Mouse (Mus musculus) small intestine, adult 2 months (tissue): ENCODE data around the gene Espnl. TPM values are rescaled to one million over a fixed set of nuclear protein-coding genes. Genes with fewer than 3 reads are reported as not detected.

ENCODE experiments used
- H3K27ac ChIP-seq: fragments of 200-500 bp; 2 replicates; pipeline ENCODE4 v1.5.1; 2012; ENCODE audit warnings: low read depth, low read length, control low read depth, inconsistent platforms; ENCODE audit not compliant: insufficient read depth
- H3K27me3 ChIP-seq: fragments of 200-500 bp; 2 replicates; pipeline ENCODE4 v1.6.1; 2012; ENCODE audit warnings: mild to moderate bottlenecking, moderate library complexity, low read length, inconsistent platforms; ENCODE audit not compliant: control insufficient read depth, insufficient read depth
- H3K36me3 ChIP-seq: fragments of 200-500 bp; 2 replicates; pipeline ENCODE4 v1.6.1; 2012; ENCODE audit warnings: mild to moderate bottlenecking, low read length, control low read depth, inconsistent platforms; ENCODE audit not compliant: control insufficient read depth, insufficient read depth
- H3K4me1 ChIP-seq: fragments of 200-500 bp; 2 replicates; pipeline ENCODE4 v1.6.1; 2012; ENCODE audit warnings: low read length, inconsistent platforms, mixed read lengths; ENCODE audit not compliant: control insufficient read depth, insufficient read depth, insufficient read length
- H3K4me3 ChIP-seq: fragments of 200-500 bp; 2 replicates; pipeline ENCODE4 v1.5.1; 2012; ENCODE audit warnings: low read depth, mild to moderate bottlenecking, control low read depth, inconsistent platforms, low read length, moderate library complexity
- CTCF ChIP-seq: fragments of 200-500 bp; IDR thresholded peaks from 2 replicates; pipeline ENCODE4 v1.5.1; 2012; ENCODE audit warnings: low read depth, mild to moderate bottlenecking, control low read depth, inconsistent platforms, low read length, moderate library complexity, mixed read lengths; ENCODE audit not compliant: insufficient replicate concordance, insufficient read length; ENCODE audit errors: extremely low read depth
- POLR2A ChIP-seq: fragments of 200-500 bp; IDR thresholded peaks from 2 replicates; pipeline ENCODE4 v1.6.1; 2012; ENCODE audit warnings: low read depth, mild to moderate bottlenecking, control low read depth, inconsistent platforms, low read length, moderate library complexity
- WGBS: fragments of 180-500 bp; shearing (Covaris S2); methylation state at CpG from one replicate; pipeline ENCODE4 v1.1.7; 2018; 5-methylcytosine and 5-hydroxymethylcytosine counted together
- polyA plus RNA-seq: library from polyadenylated mRNA; depleted of rRNA; stranded (reverse); fragments of >200 nt; gene quantifications from 2 replicates; pipeline ENCODE4 v1.2.3, GENCODE M21; 2012

The Espnl gene
- polyA plus RNA-seq, 1 experiment = 0.10 TPM

- H3K4me1 ChIP-seq = peaks cover 4% of the 10 kb centered on the region
- no peaks in the 10 kb centered on the region for H3K27me3 ChIP-seq
- no peak overlapping the region for H3K4me3 ChIP-seq
- peaks cover 26% of the 10 kb centered on the region for H3K36me3 ChIP-seq
- WGBS = 41% methylated on average over 3 of the region's 3 CpGs
- H3K27ac ChIP-seq = no peak overlapping the region; the same call in 1 of the 2 replicates
- TF ChIP-seq CTCF = no peak
- no peak for TF ChIP-seq POLR2A
Observed at GRCm38 (mm10) chr1:91301206-91301920, 20.5 kb upstream of the Espnl start.

GRCm38 (mm10) chr1:91302021-91302420 lies 19.9 kb upstream of the Espnl start:
- no peak overlapping the region; the same call in 1 of the 2 replicates for H3K27ac ChIP-seq
- peaks cover 4% of the 10 kb centered on the region for H3K4me1 ChIP-seq
- H3K36me3 ChIP-seq = peaks cover 28% of the 10 kb centered on the region
- H3K4me3 ChIP-seq = no peak overlapping the region
- no peak for TF ChIP-seq CTCF
- TF ChIP-seq POLR2A = no peak
- no peaks in the 10 kb centered on the region for H3K27me3 ChIP-seq
- 81% methylated on average over 3 of the region's 3 CpGs for WGBS

- no peaks in the 10 kb centered on the region for H3K27me3 ChIP-seq
- H3K27ac ChIP-seq = no peak overlapping the region
- WGBS = 93% methylated on average over 4 of the region's 4 CpGs
- TF ChIP-seq POLR2A (no peak), CTCF (no peak)
- no peaks in the 10 kb centered on the region; the same call in none of the 2 replicates for H3K4me1 ChIP-seq
- H3K36me3 ChIP-seq = peaks cover 50% of the 10 kb centered on the region
- H3K4me3 ChIP-seq = no peak overlapping the region
Observed at GRCm38 (mm10) chr1:91304621-91305020, 17.3 kb upstream of the Espnl start.

- Histone ChIP-seq H3K4me1 (no peaks in the 10 kb centered on the region), H3K27ac (no peak overlapping the region), H3K27me3 (no peaks in the 10 kb centered on the region), H3K36me3 (peaks cover 54% of the 10 kb centered on the region), H3K4me3 (no peak overlapping the region)
- TF ChIP-seq POLR2A (no peak), CTCF (no peak)
- WGBS = 95% methylated on average over 13 of the region's 13 CpGs
Observed at GRCm38 (mm10) chr1:91309366-91310085, 12.3 kb upstream of the Espnl start.

GRCm38 (mm10) chr1:91312273-91312672 lies 9.6 kb upstream of the Espnl start:
- H3K4me3 ChIP-seq = no peak overlapping the region
- TF ChIP-seq POLR2A (no peak), CTCF (no peak)
- peaks cover 47% of the 10 kb centered on the region for H3K36me3 ChIP-seq
- no peak overlapping the region for H3K27ac ChIP-seq
- no peaks in the 10 kb centered on the region for H3K27me3 ChIP-seq
- no peaks in the 10 kb centered on the region for H3K4me1 ChIP-seq
- WGBS = 73% methylated on average over 4 of the region's 4 CpGs

GRCm38 (mm10) chr1:91313251-91313650 lies 8.6 kb upstream of the Espnl start:
- TF ChIP-seq CTCF (no peak), POLR2A (no peak)

GRCm38 (mm10) chr1:91317656-91318055 lies 4.2 kb upstream of the Espnl start:
- 74% methylated on average over 6 of the region's 6 CpGs for WGBS
- no peak overlapping the region for H3K27ac ChIP-seq
- H3K4me1 ChIP-seq = no peaks in the 10 kb centered on the region
- TF ChIP-seq POLR2A = no peak
- no peak for TF ChIP-seq CTCF
- H3K4me3 ChIP-seq = no peak overlapping the region
- peaks cover 19% of the 10 kb centered on the region for H3K36me3 ChIP-seq
- no peaks in the 10 kb centered on the region for H3K27me3 ChIP-seq

More at GRCm38 (mm10) chr1:91313251-91313650, 8.6 kb upstream of the Espnl start:
- Histone ChIP-seq H3K27ac (peak overlapping the region; percentile 47), H3K36me3 (peaks cover 41% of the 10 kb centered on the region), H3K4me3 (no peak overlapping the region), H3K4me1 (no peaks in the 10 kb centered on the region), H3K27me3 (no peaks in the 10 kb centered on the region)
- 71% methylated on average over 5 of the region's 5 CpGs for WGBS
